Mouse (Mus musculus) ovary, postnatal 10 days (tissue): Measurements from ENCODE around the gene Cyp4f14.
"Not testable (repeated sequence)": the region's sequence is repeated elsewhere in the genome, so short reads cannot be mapped to it uniquely, and the experiment has no call there.

Experiments used
- DNase-seq: peaks from one replicate; pipeline ENCODE4 v3.0.0; 2022; ENCODE audit warnings: low spot score

The Cyp4f14 gene

GRCm38 (mm10) chr17:32891239-32892180, 25.6 kb downstream of the Cyp4f14 start, which contains the start of gene Zfp870:
Gene Zfp870 (minus strand): TSS chr17:32891642.
- DNase-seq, result peak; percentile 75

DNA sequence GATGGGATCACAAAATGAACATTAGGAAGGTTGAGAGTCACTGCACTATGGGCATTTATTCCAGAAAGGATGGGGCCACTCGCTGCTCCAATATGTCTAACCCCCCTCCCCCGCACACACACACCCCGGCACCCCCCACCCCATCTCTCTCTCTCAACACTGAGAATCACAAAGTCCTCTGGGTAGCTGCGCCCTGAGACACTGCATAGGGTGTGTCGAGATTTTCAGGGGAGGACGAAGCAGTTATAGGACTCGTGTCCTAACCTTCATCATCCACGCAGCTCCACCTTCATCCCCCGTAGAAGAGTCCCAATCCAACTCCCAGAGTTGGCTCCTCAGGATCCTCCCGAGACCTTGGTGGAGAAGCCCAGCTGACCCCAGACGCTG, 26.3 kb downstream of the Cyp4f14 start:
- DNase-seq, result no peak

DNA sequence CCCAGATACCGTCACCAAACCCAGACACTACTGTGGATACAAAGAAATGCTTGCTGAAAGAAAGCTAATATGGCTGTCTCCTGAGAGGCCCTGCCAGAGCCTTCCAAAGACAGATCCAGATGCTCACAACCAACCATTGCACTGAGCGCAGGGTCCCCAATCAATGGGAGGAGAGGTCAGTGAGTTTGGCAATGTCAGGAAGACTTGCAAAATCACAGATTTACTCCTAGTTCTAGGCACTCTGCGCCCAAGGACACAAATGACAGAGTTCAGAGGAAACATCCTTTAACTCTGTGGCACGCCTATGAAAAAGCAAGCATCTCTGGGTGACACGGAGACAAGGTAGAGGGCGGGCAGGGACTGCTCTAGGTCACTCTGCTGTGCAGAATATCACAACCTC, 27.5 kb downstream of the Cyp4f14 start:
- no peak for DNase-seq

GRCm38 (mm10) chr17:32880320-32881218, 36.6 kb downstream of the Cyp4f14 start:
- DNase-seq, result no peak

DNA sequence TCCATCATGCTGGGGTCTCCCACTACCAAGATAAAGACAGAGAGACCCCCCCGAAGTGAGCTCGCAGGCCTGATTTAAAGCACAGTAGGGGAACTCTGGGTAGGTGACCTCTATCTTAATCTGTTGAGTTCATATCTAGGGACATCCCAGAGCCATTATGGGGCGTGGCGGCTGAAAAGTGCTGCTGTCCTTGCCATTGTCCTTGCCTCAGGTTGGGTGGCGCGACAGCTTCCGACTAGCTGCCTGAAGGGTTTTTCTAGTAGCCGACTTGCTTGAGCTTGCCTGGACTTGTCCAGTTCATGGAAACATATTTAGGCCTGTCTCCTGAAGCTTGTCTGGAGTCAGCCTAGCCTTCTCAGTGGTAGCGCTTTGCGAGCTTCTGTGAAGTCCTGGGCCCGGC, 38.4 kb downstream of the Cyp4f14 start:
- no peak for DNase-seq

- no peak for DNase-seq
Measured at GRCm38 (mm10) chr17:32877471-32878171, 39.5 kb downstream of the Cyp4f14 start.

GRCm38 (mm10) chr17:32872696-32873095, 44.4 kb downstream of the Cyp4f14 start:
- no peak for DNase-seq

GRCm38 (mm10) chr17:32872091-32872490, 45.1 kb downstream of the Cyp4f14 start:
- no peak for DNase-seq

DNA sequence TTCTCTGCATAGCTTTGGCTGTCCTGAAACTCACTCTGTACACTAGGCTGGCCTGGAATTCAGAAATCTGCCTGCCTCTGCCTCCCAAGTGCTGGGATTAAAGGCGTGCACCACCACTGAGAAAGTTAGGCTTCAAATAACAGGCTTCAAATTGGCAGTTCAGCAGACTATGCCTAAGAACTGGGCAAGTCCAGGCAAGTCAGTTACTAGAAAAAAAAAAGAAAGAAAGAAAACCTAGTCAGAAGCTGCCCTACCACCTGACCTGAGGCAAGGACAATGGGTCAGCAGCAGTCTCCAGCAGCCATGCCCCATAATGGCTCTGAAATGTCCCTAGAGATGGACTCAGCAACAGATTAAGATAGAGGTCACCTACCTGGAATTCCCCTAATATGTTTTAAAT, 45.7 kb downstream of the Cyp4f14 start:
- DNase-seq, result no peak

DNA sequence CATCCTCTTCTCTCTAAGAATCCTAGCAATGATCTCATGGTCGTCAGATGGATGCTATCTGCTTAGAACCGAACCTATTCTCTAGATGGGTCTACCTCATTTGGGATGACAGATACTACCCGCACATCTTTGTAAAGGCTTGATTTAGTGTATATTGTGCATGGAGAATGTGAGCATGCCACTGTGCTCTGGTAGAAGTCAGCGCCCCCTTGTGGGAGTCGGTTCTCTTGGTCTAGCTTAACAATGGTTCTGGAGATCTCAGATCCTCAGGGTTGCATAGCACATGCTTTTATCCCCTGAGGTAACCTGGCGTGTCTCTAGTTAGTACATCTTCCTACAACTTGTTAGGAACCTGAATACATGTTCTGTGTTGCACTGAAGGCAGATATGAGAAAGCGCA, 49.9 kb downstream of the Cyp4f14 start:
- DNase-seq, result not testable (repeated sequence)

DNA sequence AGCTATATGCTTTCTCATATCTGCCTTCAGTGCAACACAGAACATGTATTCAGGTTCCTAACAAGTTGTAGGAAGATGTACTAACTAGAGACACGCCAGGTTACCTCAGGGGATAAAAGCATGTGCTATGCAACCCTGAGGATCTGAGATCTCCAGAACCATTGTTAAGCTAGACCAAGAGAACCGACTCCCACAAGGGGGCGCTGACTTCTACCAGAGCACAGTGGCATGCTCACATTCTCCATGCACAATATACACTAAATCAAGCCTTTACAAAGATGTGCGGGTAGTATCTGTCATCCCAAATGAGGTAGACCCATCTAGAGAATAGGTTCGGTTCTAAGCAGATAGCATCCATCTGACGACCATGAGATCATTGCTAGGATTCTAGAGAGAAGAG, 60.4 kb downstream of the Cyp4f14 start:
- DNase-seq, result not testable (repeated sequence)
